Mouse (Mus musculus) liver, adult 10 weeks (tissue): ENCODE data around the gene Apeh. TPM values are rescaled to one million over a fixed set of nuclear protein-coding genes. Genes with fewer than 3 reads are reported as not detected.

ENCODE experiments used
- polyA plus RNA-seq: library from polyadenylated mRNA; stranded (reverse); fragments of 350-450 nt; fragmentation: Illumina TruSeq; extraction: RNeasy Lipid Tissue Mini Kit (QIAGEN cat#74804); gene quantifications from one replicate; pipeline ENCODE4 v1.2.3, GENCODE M21; 2014; ENCODE audit warnings: low read depth, low replicate concordance

The Apeh gene
- polyA plus RNA-seq, result 28.2 TPM

DNA sequence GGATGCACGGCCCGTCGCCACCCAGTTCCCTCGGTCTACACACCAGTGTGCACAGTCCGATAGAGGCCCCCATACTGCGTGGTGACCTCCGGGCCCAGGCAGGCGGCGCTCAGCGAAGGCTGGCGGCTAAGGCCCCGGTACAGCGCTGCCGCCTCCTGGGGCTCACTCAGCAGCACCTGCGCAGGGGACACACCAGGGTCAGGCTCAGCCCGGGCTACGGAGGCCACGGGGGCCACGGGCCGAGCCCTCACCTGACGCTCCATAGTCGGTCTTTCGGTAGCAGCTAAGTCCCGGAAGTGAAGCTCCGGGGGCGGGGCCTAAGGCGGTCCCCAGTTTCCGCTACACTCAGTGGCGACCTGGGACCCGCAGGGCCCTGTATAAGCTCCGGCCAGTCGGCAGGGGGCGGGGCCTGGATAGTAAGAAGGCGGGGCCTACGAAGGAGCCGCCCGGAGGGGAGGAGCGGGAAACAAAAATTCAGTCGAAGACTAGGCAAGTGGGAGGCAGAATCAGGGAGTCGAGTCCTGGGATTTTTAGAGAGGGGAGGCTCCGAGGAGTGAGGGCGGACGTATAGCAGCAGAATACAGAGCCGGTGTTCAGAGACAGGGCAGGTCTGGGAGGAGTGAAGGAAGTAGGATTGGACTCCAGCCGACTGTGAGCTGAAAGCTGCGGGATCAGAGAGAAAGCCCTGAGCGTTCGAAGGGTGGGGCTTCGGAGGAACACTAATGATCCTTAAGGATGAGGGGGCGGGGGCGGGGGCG lies at the start of gene Apeh:
TSS of gene Apeh (minus strand) at position 423 of the 758 bp plus-strand sequence.

DNA sequence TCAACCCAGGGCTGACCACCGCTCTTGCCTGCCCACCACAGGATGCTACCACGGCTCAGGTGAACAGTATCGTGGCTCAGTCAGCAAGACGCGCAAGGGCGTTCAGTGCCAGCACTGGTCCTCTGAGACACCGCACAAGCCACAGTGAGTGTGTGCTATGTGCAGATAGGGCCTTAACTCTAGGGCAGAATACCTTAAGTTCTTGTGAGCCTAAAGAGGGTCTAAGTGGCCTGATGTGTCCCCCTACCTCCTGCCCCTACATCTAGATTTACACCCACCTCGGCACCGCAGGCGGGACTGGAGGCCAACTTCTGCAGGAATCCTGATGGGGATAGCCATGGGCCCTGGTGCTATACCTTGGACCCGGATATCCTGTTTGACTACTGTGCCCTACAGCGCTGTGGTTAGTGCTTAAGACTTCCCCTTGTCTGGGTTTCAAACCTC lies 11.4 kb downstream of the Apeh start, which contains the start of gene Rnf123:
TSS of gene Rnf123 (minus strand) at position 359 of the 444 bp plus-strand sequence.

DNA sequence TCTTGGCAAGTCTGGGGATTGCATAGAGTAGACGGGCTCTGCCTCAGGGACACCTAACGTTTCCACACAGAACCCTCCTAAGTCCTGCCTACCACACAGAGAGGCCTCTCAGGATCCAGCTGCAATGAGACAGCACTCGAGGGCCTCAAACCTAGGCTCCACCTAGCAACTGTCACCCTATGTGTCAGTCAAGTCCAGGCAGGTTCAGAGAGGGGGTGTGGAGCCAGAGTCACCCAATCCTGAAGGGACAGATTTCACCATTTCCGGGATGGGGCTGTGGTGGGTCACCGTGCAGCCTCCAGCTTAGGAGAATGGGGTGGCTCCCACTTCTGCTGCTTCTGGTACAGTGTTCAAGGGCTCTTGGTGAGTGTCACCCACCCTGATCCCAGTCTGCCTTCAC lies 14.2 kb downstream of the Apeh start, which contains the start of gene Mst1:
TSS of gene Mst1 (plus strand) at position 269 of the 400 bp plus-strand sequence.

DNA sequence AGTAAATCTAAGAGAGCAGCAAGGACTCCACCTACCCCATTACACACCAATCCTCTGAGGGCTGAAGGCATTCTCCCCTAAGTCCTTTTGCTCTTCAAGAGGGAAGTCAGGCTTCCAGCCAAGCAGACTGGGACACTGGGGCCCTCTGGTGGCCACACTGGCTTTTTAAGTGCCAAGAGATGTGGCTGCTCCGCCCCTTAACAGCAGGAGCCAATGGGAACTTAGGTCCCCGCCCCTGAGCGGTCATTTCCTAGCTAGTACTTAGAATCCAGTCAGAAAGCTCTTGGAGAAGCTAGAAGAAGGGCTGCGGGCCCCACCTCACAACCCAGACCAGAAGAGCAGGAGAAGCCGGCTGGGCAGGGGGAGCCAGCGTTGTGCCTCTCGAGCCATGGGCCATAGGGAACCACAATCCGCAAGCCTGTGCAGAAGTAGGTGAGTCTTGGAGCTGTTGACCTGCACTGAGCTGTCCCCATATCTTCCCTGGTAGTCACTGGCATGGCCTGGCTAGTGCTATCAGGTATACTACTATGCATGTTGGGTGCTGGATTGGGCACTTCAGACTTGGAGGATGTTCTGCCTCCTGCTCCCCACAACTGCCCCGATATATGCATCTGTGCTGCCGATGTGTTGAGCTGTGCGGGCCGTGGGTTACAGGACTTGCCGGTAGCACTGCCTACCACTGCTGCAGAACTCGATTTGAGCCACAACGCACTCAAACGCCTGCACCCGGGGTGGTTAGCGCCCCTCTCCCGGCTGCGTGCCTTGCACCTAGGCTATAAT lies 41.3 kb downstream of the Apeh start, which contains the start of gene Amigo3:
TSS of gene Amigo3 (plus strand) at position 275 of the 780 bp plus-strand sequence.

DNA sequence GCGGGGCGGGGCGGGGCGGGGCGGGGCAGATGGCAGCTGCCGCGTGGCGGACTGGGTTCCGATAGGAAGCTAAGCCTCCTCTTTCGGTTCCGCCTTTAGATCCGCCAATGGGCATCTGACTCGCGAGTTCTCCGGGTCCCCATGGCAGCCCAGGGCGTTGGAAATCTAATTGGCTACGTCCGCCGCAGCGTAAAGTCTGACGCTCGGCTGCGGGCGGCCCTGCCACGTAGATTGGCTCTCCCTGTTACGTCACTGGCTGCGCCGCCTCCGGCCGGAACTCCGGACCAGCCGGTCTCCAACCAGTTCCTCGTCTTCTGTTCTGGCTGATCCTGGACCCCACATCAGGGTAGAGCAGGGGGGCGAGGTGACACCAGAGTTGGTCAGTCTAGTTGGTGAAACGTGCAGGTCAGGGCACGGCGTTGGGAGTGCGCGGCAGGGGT lies 45.4 kb downstream of the Apeh start, which contains the start of gene Gmppb:
TSS of gene Gmppb (plus strand) at position 227 of the 440 bp plus-strand sequence.

Other genes with a start within 250 kb of the Apeh start
- 42.4 TPM for gene Rbm6, start 221.4 kb downstream of the Apeh start, polyA plus RNA-seq
- 0.37 TPM for gene Mon1a, start 206.5 kb downstream of the Apeh start, polyA plus RNA-seq
- gene Mst1r, start 187.7 kb downstream of the Apeh start, polyA plus RNA-seq, result not detected
- gene Actl11, start 166.1 kb downstream of the Apeh start, polyA plus RNA-seq, result not detected
- not detected for gene Camkv, start 158.9 kb downstream of the Apeh start, polyA plus RNA-seq
- 0.13 TPM for gene Traip, start 144.5 kb downstream of the Apeh start, polyA plus RNA-seq
- 1.1 TPM for gene Uba7, start 119.1 kb downstream of the Apeh start, polyA plus RNA-seq
- not detected for gene Gm20661, start 111.5 kb downstream of the Apeh start, polyA plus RNA-seq
- gene Inka1, start 108.7 kb downstream of the Apeh start, polyA plus RNA-seq, result not detected
- not detected for gene Cdhr4, start 102.1 kb downstream of the Apeh start, polyA plus RNA-seq
- gene Gm20662, start 98.3 kb downstream of the Apeh start, polyA plus RNA-seq, result not detected
- 24.5 TPM for gene Ip6k1, start 92.1 kb downstream of the Apeh start, polyA plus RNA-seq
- 2.0 TPM for gene Gmppb, start 45.4 kb downstream of the Apeh start, polyA plus RNA-seq
- not detected for gene Amigo3, start 41.4 kb downstream of the Apeh start, polyA plus RNA-seq
- 9.9 TPM for gene Mst1, start 14.2 kb downstream of the Apeh start, polyA plus RNA-seq
- 1.7 TPM for gene Rnf123, start 11.3 kb downstream of the Apeh start, polyA plus RNA-seq
- gene Bsn, start 95.8 kb upstream of the Apeh start, polyA plus RNA-seq, result not detected
- gene Dag1, start 169.4 kb upstream of the Apeh start, polyA plus RNA-seq, result 18.2 TPM
- gene Nicn1, start 195.8 kb upstream of the Apeh start, polyA plus RNA-seq, result 16.2 TPM
- 37.0 TPM for gene Amt, start 202.2 kb upstream of the Apeh start, polyA plus RNA-seq
- 220 TPM for gene Rhoa, start 211.5 kb upstream of the Apeh start, polyA plus RNA-seq
- 14.3 TPM for gene Tcta, start 211.6 kb upstream of the Apeh start, polyA plus RNA-seq
- gene Gpx1, start 244.3 kb upstream of the Apeh start, polyA plus RNA-seq, result 303 TPM